Mouse (Mus musculus): ENCODE data around the gene Smyd2.

DNA sequence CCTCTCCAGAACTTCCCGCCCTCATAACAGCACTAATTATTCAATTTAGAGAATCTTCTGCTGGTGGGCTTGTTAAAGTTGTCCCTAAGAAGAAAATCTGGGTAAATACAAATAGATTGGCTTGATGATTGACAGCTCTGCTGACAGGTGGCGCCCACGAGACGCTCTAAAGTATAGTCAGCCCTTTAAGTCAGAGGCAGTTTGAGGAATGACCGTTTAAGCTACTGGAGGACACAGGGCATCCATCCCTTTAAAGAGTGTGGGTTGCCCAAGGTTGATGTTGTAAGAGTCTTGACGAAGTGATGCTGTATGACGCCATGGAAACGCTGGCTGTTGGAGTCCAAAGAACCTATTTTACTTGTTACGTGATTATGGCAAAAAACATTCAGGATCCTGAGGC is 57.9 kb downstream of the Smyd2 start:
- TF ChIP-seq EP300 (IDR thresholded peaks at IDR 0.05; ENCODE audit: low read depth in 1 of 2, low read length in 2 of 2) (no peak), CTCF (IDR thresholded peaks at IDR 0.05 in 2 of 3, conservative IDR thresholded peaks at IDR 0.05 in 1 of 3; ENCODE audit: control insufficient read depth in 1 of 3, insufficient read depth in 1 of 3, low read depth in 2 of 3, low read length in 3 of 3, poor library complexity in 1 of 3, severe bottlenecking in 1 of 3) (peak in 2 of 3 experiments; percentile 32 to 36; a peak in 3 of 6 replicates), RAD21 (IDR thresholded peaks at IDR 0.05; ENCODE audit: low read depth, low read length) (peak; percentile 17), POLR2A (IDR thresholded peaks at IDR 0.05; ENCODE audit: control insufficient read depth in 1 of 2, insufficient read depth in 1 of 2, low read depth in 1 of 2, low read length in 2 of 2, poor library complexity in 1 of 2) (no peak)

Measured in MEL (cell line).